Mouse (Mus musculus): ENCODE measurements around the gene Pgc. TPM values are rescaled to one million over a fixed set of nuclear protein-coding genes. Genes with fewer than 3 reads are reported as not detected.

Pgc gene
- polyA plus RNA-seq, 1 experiment = not detected

- no peaks in the 10 kb centered on the region for H3K27me3 ChIP-seq (ENCODE audit: control insufficient read depth, insufficient read depth, insufficient read length)
- no peak overlapping the region for H3K4me2 ChIP-seq (ENCODE audit: low read depth)
- no peak overlapping the region for H3ac ChIP-seq (ENCODE audit: control insufficient read depth, insufficient read length)
- H3K36me3 ChIP-seq (ENCODE audit: control insufficient read depth, insufficient read depth) = no peaks in the 10 kb centered on the region
- H3K4me3 ChIP-seq = no peak overlapping the region
- H3K79me2 ChIP-seq (ENCODE audit: control insufficient read depth, insufficient read depth) = no peaks in the 10 kb centered on the region
- TF ChIP-seq CEBPB (IDR thresholded peaks at IDR 0.05; ENCODE audit: insufficient read depth, poor library complexity, severe bottlenecking) (no peak), TCF3 (IDR thresholded peaks at IDR 0.05; ENCODE audit: insufficient read length, low read depth) (no peak), POLR2AphosphoS2 (IDR thresholded peaks at IDR 0.05; ENCODE audit: insufficient read length, low read depth) (no peak), E2F4 (IDR thresholded peaks at IDR 0.05; ENCODE audit: insufficient read depth) (no peak), MAX (IDR thresholded peaks at IDR 0.05; ENCODE audit: low read depth) (no peak), MYOD1 (IDR thresholded peaks at IDR 0.05; ENCODE audit: control insufficient read depth in 1 of 3, insufficient read length in 2 of 3, low read depth in 2 of 3) (no peak), USF1 (IDR thresholded peaks at IDR 0.05; ENCODE audit: low read depth) (no peak), TCF12 (IDR thresholded peaks at IDR 0.05; ENCODE audit: insufficient read depth, poor library complexity, severe bottlenecking) (no peak), REST (IDR thresholded peaks at IDR 0.05; ENCODE audit: insufficient read depth, insufficient read length) (no peak), POLR2A (IDR thresholded peaks at IDR 0.05; ENCODE audit: insufficient read length, low read depth) (no peak), MYOG (IDR thresholded peaks at IDR 0.05; ENCODE audit: control insufficient read depth in 1 of 3, insufficient read depth in 1 of 3, insufficient read length in 2 of 3, low read depth in 2 of 3) (no peak), SRF (IDR thresholded peaks at IDR 0.05; ENCODE audit: control insufficient read depth, insufficient read length, low read depth) (no peak)
These were observed 25.2 kb downstream of the Pgc start for GRCm38 (mm10) chr17:47751811-47752210.

DNA sequence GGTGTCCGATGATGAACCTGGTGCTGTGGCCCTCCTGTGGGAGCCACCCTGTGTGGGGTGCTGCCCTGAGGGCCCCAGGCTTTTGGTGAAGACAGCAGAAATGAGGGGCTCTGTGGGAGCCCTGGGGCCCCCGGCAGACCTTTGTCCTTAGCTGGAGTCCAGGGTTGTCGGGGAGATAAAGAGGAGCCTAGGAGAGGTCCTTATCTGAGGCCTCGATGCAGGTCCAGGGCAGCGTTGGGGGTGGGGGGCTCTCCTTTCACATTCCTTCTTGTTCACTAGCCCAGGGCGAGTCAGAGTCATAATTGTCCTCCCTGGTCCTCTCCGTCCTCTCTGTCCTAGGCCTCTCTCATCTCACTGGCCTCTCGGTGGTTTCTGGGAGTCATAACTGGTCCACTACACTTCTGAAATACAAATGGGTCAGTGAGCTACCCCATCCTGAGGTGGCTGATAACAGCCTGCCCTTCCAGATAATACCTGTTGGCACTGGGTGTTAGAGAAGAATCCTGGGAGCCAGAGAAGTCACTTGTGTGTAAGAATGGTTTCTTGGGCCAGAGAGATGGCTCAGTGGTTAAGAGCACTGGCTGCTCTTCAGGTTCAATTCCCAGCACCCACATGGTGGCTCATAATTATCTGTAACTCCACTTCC, 26.6 kb downstream of the Pgc start:
- no peak overlapping the region for H3K4me2 ChIP-seq (ENCODE audit: low read depth)
- no peaks in the 10 kb centered on the region for H3K27me3 ChIP-seq (ENCODE audit: control insufficient read depth, insufficient read depth, insufficient read length)
- TF ChIP-seq MYOD1 (IDR thresholded peaks at IDR 0.05; ENCODE audit: control insufficient read depth in 1 of 3, insufficient read length in 2 of 3, low read depth in 2 of 3) (no peak), TCF3 (IDR thresholded peaks at IDR 0.05; ENCODE audit: insufficient read length, low read depth) (no peak), TCF12 (IDR thresholded peaks at IDR 0.05; ENCODE audit: insufficient read depth, poor library complexity, severe bottlenecking) (no peak), E2F4 (IDR thresholded peaks at IDR 0.05; ENCODE audit: insufficient read depth) (no peak), MYOG (IDR thresholded peaks at IDR 0.05; ENCODE audit: control insufficient read depth in 1 of 3, insufficient read depth in 1 of 3, insufficient read length in 2 of 3, low read depth in 2 of 3) (no peak), CEBPB (IDR thresholded peaks at IDR 0.05; ENCODE audit: insufficient read depth, poor library complexity, severe bottlenecking) (no peak), REST (IDR thresholded peaks at IDR 0.05; ENCODE audit: insufficient read depth, insufficient read length) (no peak), SRF (IDR thresholded peaks at IDR 0.05; ENCODE audit: control insufficient read depth, insufficient read length, low read depth) (no peak), POLR2AphosphoS2 (IDR thresholded peaks at IDR 0.05; ENCODE audit: insufficient read length, low read depth) (no peak), USF1 (IDR thresholded peaks at IDR 0.05; ENCODE audit: low read depth) (no peak), POLR2A (IDR thresholded peaks at IDR 0.05; ENCODE audit: insufficient read length, low read depth) (no peak), MAX (IDR thresholded peaks at IDR 0.05; ENCODE audit: low read depth) (no peak)
- H3ac ChIP-seq (ENCODE audit: control insufficient read depth, insufficient read length) = no peak overlapping the region
- H3K79me2 ChIP-seq (ENCODE audit: control insufficient read depth, insufficient read depth) = no peaks in the 10 kb centered on the region
- no peak overlapping the region for H3K4me3 ChIP-seq
- H3K36me3 ChIP-seq (ENCODE audit: control insufficient read depth, insufficient read depth) = no peaks in the 10 kb centered on the region

GRCm38 (mm10) chr17:47754246-47754645, 27.6 kb downstream of the Pgc start:
- Histone ChIP-seq H3ac (ENCODE audit: control insufficient read depth, insufficient read length) (no peak overlapping the region), H3K4me2 (ENCODE audit: low read depth) (no peak overlapping the region), H3K4me3 (no peak overlapping the region), H3K36me3 (ENCODE audit: control insufficient read depth, insufficient read depth) (no peaks in the 10 kb centered on the region), H3K27me3 (ENCODE audit: control insufficient read depth, insufficient read depth, insufficient read length) (no peaks in the 10 kb centered on the region), H3K79me2 (ENCODE audit: control insufficient read depth, insufficient read depth) (no peaks in the 10 kb centered on the region)
- no peak for TF ChIP-seq MYOG (IDR thresholded peaks at IDR 0.05; ENCODE audit: control insufficient read depth in 1 of 3, insufficient read depth in 1 of 3, insufficient read length in 2 of 3, low read depth in 2 of 3)
- TF ChIP-seq CEBPB (IDR thresholded peaks at IDR 0.05; ENCODE audit: insufficient read depth, poor library complexity, severe bottlenecking) = peak; percentile 92

GRCm38 (mm10) chr17:47756366-47756765, 29.7 kb downstream of the Pgc start:
- Histone ChIP-seq H3K27me3 (ENCODE audit: control insufficient read depth, insufficient read depth, insufficient read length) (no peaks in the 10 kb centered on the region), H3ac (ENCODE audit: control insufficient read depth, insufficient read length) (no peak overlapping the region), H3K4me3 (no peak overlapping the region), H3K79me2 (ENCODE audit: control insufficient read depth, insufficient read depth) (no peaks in the 10 kb centered on the region), H3K36me3 (ENCODE audit: control insufficient read depth, insufficient read depth) (no peaks in the 10 kb centered on the region), H3K4me2 (ENCODE audit: low read depth) (no peak overlapping the region)
- TF ChIP-seq TCF3 (IDR thresholded peaks at IDR 0.05; ENCODE audit: insufficient read length, low read depth) = no peak
- TF ChIP-seq REST (IDR thresholded peaks at IDR 0.05; ENCODE audit: insufficient read depth, insufficient read length) = no peak
- no peak for TF ChIP-seq SRF (IDR thresholded peaks at IDR 0.05; ENCODE audit: control insufficient read depth, insufficient read length, low read depth)
- TF ChIP-seq USF1 (IDR thresholded peaks at IDR 0.05; ENCODE audit: low read depth) = no peak

DNA sequence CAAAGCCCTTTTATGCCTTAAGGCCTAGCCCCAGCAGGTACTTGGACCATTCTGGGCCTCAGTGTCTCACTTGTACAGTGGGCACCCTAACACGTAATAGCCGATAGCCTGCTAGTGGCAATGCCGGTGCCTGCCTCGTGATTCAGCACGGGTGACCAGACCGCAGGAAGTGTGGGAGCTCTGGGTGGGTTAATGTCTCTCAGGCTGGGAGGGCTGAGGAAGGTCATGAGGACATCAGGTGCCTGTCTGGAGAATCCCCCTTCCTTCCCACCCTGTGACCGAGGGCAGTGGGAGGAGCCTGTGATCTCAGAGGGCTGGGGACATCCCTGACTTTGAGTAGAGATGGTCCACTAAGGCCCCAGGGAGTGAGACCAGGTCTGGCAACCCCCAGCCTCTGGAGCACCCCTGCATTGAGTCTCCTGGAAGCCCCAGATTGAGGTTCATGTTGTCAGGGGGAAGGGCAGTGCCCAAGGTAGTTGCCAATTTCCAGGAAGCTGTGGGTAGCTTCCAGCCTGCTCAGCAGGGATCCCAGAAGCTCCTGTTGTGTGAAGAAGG, 30.5 kb downstream of the Pgc start:
- H3K4me2 ChIP-seq (ENCODE audit: low read depth) = no peak overlapping the region
- TF ChIP-seq MYOD1 (IDR thresholded peaks at IDR 0.05; ENCODE audit: control insufficient read depth in 1 of 3, insufficient read length in 2 of 3, low read depth in 2 of 3) (no peak), E2F4 (IDR thresholded peaks at IDR 0.05; ENCODE audit: insufficient read depth) (no peak), CEBPB (IDR thresholded peaks at IDR 0.05; ENCODE audit: insufficient read depth, poor library complexity, severe bottlenecking) (no peak), MYOG (IDR thresholded peaks at IDR 0.05; ENCODE audit: control insufficient read depth in 1 of 3, insufficient read depth in 1 of 3, insufficient read length in 2 of 3, low read depth in 2 of 3) (no peak), MAX (IDR thresholded peaks at IDR 0.05; ENCODE audit: low read depth) (no peak), SRF (IDR thresholded peaks at IDR 0.05; ENCODE audit: control insufficient read depth, insufficient read length, low read depth) (no peak)
- no peaks in the 10 kb centered on the region for H3K36me3 ChIP-seq (ENCODE audit: control insufficient read depth, insufficient read depth)
- H3K79me2 ChIP-seq (ENCODE audit: control insufficient read depth, insufficient read depth) = no peaks in the 10 kb centered on the region
- no peak overlapping the region for H3ac ChIP-seq (ENCODE audit: control insufficient read depth, insufficient read length)
- no peak overlapping the region for H3K4me3 ChIP-seq
- H3K27me3 ChIP-seq (ENCODE audit: control insufficient read depth, insufficient read depth, insufficient read length) = no peaks in the 10 kb centered on the region
